Mouse (Mus musculus) hindbrain, embryonic 11.5 days (tissue): ENCODE data around the gene Acyp2. TPM values are rescaled to one million over a fixed set of nuclear protein-coding genes. Genes with fewer than 3 reads are reported as not detected.

Source experiments
- ATAC-seq: fragments of 200-750 bp; cut with Nextera tagmentation; 2 replicates; pipeline ENCODE4 v1.8.0; 2017; ENCODE audit warnings: mild to moderate bottlenecking, moderate TSS enrichment, moderate library complexity; ENCODE audit not compliant: low FRiP score
- DNase-seq: peaks from one replicate; pipeline ENCODE4 v3.0.0-alpha.2; 2015; ENCODE audit warnings: low spot score
- H3K27ac ChIP-seq: fragments of 300-500 bp; sonication (generic); 2 replicates; pipeline ENCODE4 v1.5.1; 2014; ENCODE audit warnings: mild to moderate bottlenecking, low read depth, low read length
- H3K27me3 ChIP-seq: fragments of 300-500 bp; sonication (generic); 2 replicates; pipeline ENCODE4 v1.6.1; 2014; ENCODE audit warnings: mild to moderate bottlenecking, low read length, moderate library complexity, mixed read lengths; ENCODE audit not compliant: control insufficient read depth, insufficient read depth
- H3K36me3 ChIP-seq: fragments of 300-500 bp; sonication (generic); 2 replicates; pipeline ENCODE4 v1.6.1; 2014; ENCODE audit warnings: mild to moderate bottlenecking, low read length, moderate library complexity, mixed read lengths; ENCODE audit not compliant: control insufficient read depth, insufficient read depth
- H3K4me1 ChIP-seq: fragments of 300-500 bp; sonication (generic); replicated peaks from 2 replicates; pipeline ENCODE4 v1.6.1; 2014; ENCODE audit warnings: low read length, mixed read lengths; ENCODE audit not compliant: control insufficient read depth, insufficient read depth
- H3K4me2 ChIP-seq: fragments of 300-500 bp; sonication (generic); replicated peaks from 2 replicates; pipeline ENCODE4 v1.6.1; 2014; ENCODE audit warnings: mild to moderate bottlenecking, low read depth, low read length
- H3K4me3 ChIP-seq: fragments of 300-500 bp; sonication (generic); 2 replicates; pipeline ENCODE4 v1.5.1; 2014; ENCODE audit warnings: low read depth, low read length
- H3K9ac ChIP-seq: fragments of 300-500 bp; sonication (generic); 2 replicates; pipeline ENCODE4 v1.6.1; 2014; ENCODE audit warnings: low read depth, low read length
- H3K9me3 ChIP-seq: fragments of 300-500 bp; sonication (generic); 2 replicates; pipeline ENCODE4 v1.6.1; 2016; ENCODE audit warnings: low read length; ENCODE audit not compliant: control insufficient read depth
- WGBS: fragments of 180-500 bp; shearing (Covaris S2); extraction: QIAGEN DNeasy Blood & Tissue Kit; methylation state at CpG from one replicate; pipeline ENCODE4 v1.1.7; 2014; 5-methylcytosine and 5-hydroxymethylcytosine counted together
- polyA plus RNA-seq: library from polyadenylated mRNA; unstranded; fragments of >200 nt; fragmentation: Nextera tagmentation; extraction: Ambion mirVana; gene quantifications from 2 replicates; pipeline ENCODE4 v1.2.1, GENCODE M21; 2014

Acyp2 gene
- polyA plus RNA-seq, 1 experiment from 2014 or later = 12.4 TPM

- no peak overlapping the region for H3K27ac ChIP-seq
- WGBS = 97% methylated on average over 1 of the region's 1 CpGs
- ATAC-seq (no peak), DNase-seq (no peak)
- no peaks in the 10 kb centered on the region for H3K36me3 ChIP-seq
- H3K27me3 ChIP-seq = no peaks in the 10 kb centered on the region
- H3K4me3 ChIP-seq = no peak overlapping the region
- no peak overlapping the region for H3K9ac ChIP-seq
- H3K4me1 ChIP-seq = no peaks in the 10 kb centered on the region
- no peak overlapping the region for H3K4me2 ChIP-seq
- H3K9me3 ChIP-seq = no peaks in the 10 kb centered on the region
Measured at GRCm38 (mm10) chr11:30553408-30553807, 96.0 kb downstream of the Acyp2 start.

- Histone ChIP-seq H3K9me3 (no peaks in the 10 kb centered on the region), H3K4me3 (no peak overlapping the region), H3K27ac (no peak overlapping the region), H3K4me2 (no peak overlapping the region), H3K4me1 (no peaks in the 10 kb centered on the region), H3K36me3 (no peaks in the 10 kb centered on the region), H3K27me3 (no peaks in the 10 kb centered on the region), H3K9ac (no peak overlapping the region)
- WGBS = 83% methylated on average over 2 of the region's 2 CpGs
- DNase-seq = no peak
- ATAC-seq = no peak
Measured at GRCm38 (mm10) chr11:30517133-30517532, 132.3 kb downstream of the Acyp2 start.

GRCm38 (mm10) chr11:30508178-30508577 lies 141.2 kb downstream of the Acyp2 start:
- Histone ChIP-seq H3K9me3 (no peaks in the 10 kb centered on the region), H3K4me3 (no peak overlapping the region), H3K27me3 (no peaks in the 10 kb centered on the region), H3K4me2 (no peak overlapping the region), H3K27ac (no peak overlapping the region), H3K4me1 (no peaks in the 10 kb centered on the region), H3K36me3 (no peaks in the 10 kb centered on the region), H3K9ac (no peak overlapping the region)
- ATAC-seq (no peak), DNase-seq (no peak)
- WGBS = 90% methylated on average over 4 of the region's 4 CpGs

GRCm38 (mm10) chr11:30498738-30499355 lies 150.5 kb downstream of the Acyp2 start:
- Histone ChIP-seq H3K27me3 (no peaks in the 10 kb centered on the region), H3K4me2 (no peak overlapping the region), H3K9ac (no peak overlapping the region), H3K36me3 (no peaks in the 10 kb centered on the region), H3K4me1 (no peaks in the 10 kb centered on the region), H3K4me3 (no peak overlapping the region), H3K9me3 (no peaks in the 10 kb centered on the region), H3K27ac (no peak overlapping the region)
- DNase-seq (no peak), ATAC-seq (no peak)
- WGBS = 86% methylated on average over 3 of the region's 3 CpGs

GRCm38 (mm10) chr11:30497151-30497550 lies 152.2 kb downstream of the Acyp2 start:
- DNase-seq = no peak
- H3K36me3 ChIP-seq = no peaks in the 10 kb centered on the region
- H3K9me3 ChIP-seq = no peaks in the 10 kb centered on the region
- H3K27me3 ChIP-seq = no peaks in the 10 kb centered on the region
- no peak for ATAC-seq
- no peak overlapping the region for H3K9ac ChIP-seq
- no peak overlapping the region for H3K27ac ChIP-seq
- H3K4me3 ChIP-seq = no peak overlapping the region
- WGBS = 49% methylated on average over 2 of the region's 2 CpGs
- H3K4me2 ChIP-seq = no peak overlapping the region
- H3K4me1 ChIP-seq = no peaks in the 10 kb centered on the region

- H3K4me2 ChIP-seq = no peak overlapping the region
- no peak overlapping the region for H3K4me3 ChIP-seq
- no peaks in the 10 kb centered on the region for H3K36me3 ChIP-seq
- no peaks in the 10 kb centered on the region for H3K9me3 ChIP-seq
- no peak overlapping the region for H3K27ac ChIP-seq
- DNase-seq (no peak), ATAC-seq (no peak)
- H3K27me3 ChIP-seq = no peaks in the 10 kb centered on the region
- H3K9ac ChIP-seq = no peak overlapping the region
- no peaks in the 10 kb centered on the region for H3K4me1 ChIP-seq
Measured at GRCm38 (mm10) chr11:30491515-30492260, 157.7 kb downstream of the Acyp2 start.

- Histone ChIP-seq H3K9ac (no peak overlapping the region), H3K36me3 (no peaks in the 10 kb centered on the region), H3K9me3 (no peaks in the 10 kb centered on the region), H3K4me3 (no peak overlapping the region), H3K4me1 (no peaks in the 10 kb centered on the region), H3K4me2 (no peak overlapping the region), H3K27ac (no peak overlapping the region), H3K27me3 (no peaks in the 10 kb centered on the region)
- ATAC-seq (no peak), DNase-seq (no peak)
- 62% methylated on average over 10 of the region's 10 CpGs for WGBS
Measured at GRCm38 (mm10) chr11:30488183-30488582, 161.2 kb downstream of the Acyp2 start.

- ATAC-seq = no peak
- no peak for DNase-seq
- Histone ChIP-seq H3K4me3 (no peak overlapping the region), H3K36me3 (no peaks in the 10 kb centered on the region), H3K9ac (no peak overlapping the region), H3K4me2 (no peak overlapping the region), H3K4me1 (no peaks in the 10 kb centered on the region), H3K27ac (no peak overlapping the region), H3K9me3 (no peaks in the 10 kb centered on the region), H3K27me3 (no peaks in the 10 kb centered on the region)
- 92% methylated on average over 4 of the region's 4 CpGs for WGBS
Measured at GRCm38 (mm10) chr11:30483286-30483685, 166.1 kb downstream of the Acyp2 start.
